In genomic region chr10:99615779-99616178, GRCm38 (mm10) we compare ENCODE assay signal across 9 mouse cellular contexts.
A peak's percentile ranks its signal among the peaks of the same experiment; 100 is the strongest.
DNase-seq lines count a peak whose midpoint lies in the region; ATAC-seq and TF ChIP-seq lines count a peak whose summit lies in the region.
"Had no signal": no experiment of that assay in that cellular context is flagged by ENCODE, and none has a peak within 500 bp of the region (broad histone marks: within the 10 kb centered on the region; RNA-seq: fewer than 3 reads in every experiment).

No protein-coding gene starts in this region.

- TF ChIP-seq CTCF in lung, embryonic 14.5 days (IDR thresholded peaks at IDR 0.05; ENCODE audit: low read depth): peak; percentile 99

- H3K4me3 ChIP-seq in embryonic facial prominence, embryonic 10.5 days: no peak overlapping the region
- H3K4me3 ChIP-seq in lung, embryonic 14.5 days (ENCODE audit: low read depth, low read length): no peak overlapping the region
- H3K4me3 ChIP-seq: erythroblast, embryonic 14.5 days had no signal

- no peak overlapping the region for H3K4me2 ChIP-seq in lung, embryonic 14.5 days

- no peak for ATAC-seq in lung, embryonic 14.5 days (ENCODE audit: insufficient read depth)

- H3K27ac ChIP-seq in embryonic facial prominence, embryonic 10.5 days (replicated peaks): peak overlapping the region; percentile 14; the same call in 1 of the 2 replicates
- no peak overlapping the region for H3K27ac ChIP-seq in lung, embryonic 14.5 days (ENCODE audit: low read depth)

- 19% methylated on average over 6 of the region's 6 CpGs for WGBS in embryonic facial prominence, embryonic 10.5 days
- 6% methylated on average over 6 of the region's 6 CpGs for WGBS in large intestine, adult 2 months
- 11% methylated on average over 6 of the region's 6 CpGs for WGBS in lung, embryonic 14.5 days

- H3K27me3 ChIP-seq in embryonic facial prominence, embryonic 10.5 days (replicated peaks; ENCODE audit: low read depth, poor library complexity, severe bottlenecking): no peaks in the 10 kb centered on the region
- H3K27me3 ChIP-seq in lung, embryonic 14.5 days (ENCODE audit: insufficient read depth, low read length): no peaks in the 10 kb centered on the region

- H3K9me3 ChIP-seq in embryonic facial prominence, embryonic 10.5 days: peaks cover 3% of the 10 kb centered on the region; the same call in 1 of the 2 replicates
- peaks cover 3% of the 10 kb centered on the region; the same call in 1 of the 2 replicates for H3K9me3 ChIP-seq in lung, embryonic 14.5 days (ENCODE audit: low read depth, low read length)

- no peak overlapping the region for H3K9ac ChIP-seq in lung, embryonic 14.5 days

- H3K36me3 ChIP-seq in embryonic facial prominence, embryonic 10.5 days (replicated peaks): no peaks in the 10 kb centered on the region
- H3K36me3 ChIP-seq in lung, embryonic 14.5 days (ENCODE audit: insufficient read depth): no peaks in the 10 kb centered on the region

- H3K4me1 ChIP-seq in embryonic facial prominence, embryonic 10.5 days: no peaks in the 10 kb centered on the region; the same call in 1 of the 2 replicates
- no peaks in the 10 kb centered on the region for H3K4me1 ChIP-seq in lung, embryonic 14.5 days (ENCODE audit: insufficient read depth)

- peak; percentile 94 for DNase-seq in CD4-positive, CD25-positive, alpha-beta regulatory T cell, adult 2 months (ENCODE audit: low read depth, low spot score)
- peak; percentile 92 for DNase-seq in adrenal gland, postnatal 14 days
- peak; percentile 89 for DNase-seq in embryonic facial prominence, embryonic 10.5 days (ENCODE audit: low spot score)
- DNase-seq in heart, adult 9 months (ENCODE audit: low spot score in 2 of 2): peak; percentile 39 to 73
- peak; percentile 47 for DNase-seq in large intestine, adult 2 months (ENCODE audit: low read depth, low spot score)
- peak; percentile 98 for DNase-seq in lung, embryonic 14.5 days
- peak; percentile 58 for DNase-seq in ovary, postnatal 10 days (ENCODE audit: low spot score)
- peak; percentile 90 for DNase-seq in thymus, postnatal 0 days (ENCODE audit: low spot score)

Comparison
In these comparisons a context has a peak if more than half of its experiments do, and no peak if none do; other contexts are left out.
1. DNase-seq: peak in every context shown above with its lines; median percentile 98 in lung, embryonic 14.5 days; 94 in CD4-positive, CD25-positive, alpha-beta regulatory T cell, adult 2 months; 92 in adrenal gland, postnatal 14 days; 90 in thymus, postnatal 0 days; 89 in embryonic facial prominence, embryonic 10.5 days; 58 in ovary, postnatal 10 days; 56 in heart, adult 9 months; 47 in large intestine, adult 2 months.